Mouse (Mus musculus) embryonic fibroblast, embryonic 13.5 days (primary cell): ENCODE results near the gene Iqcf6.

Source experiments
- CTCF ChIP-seq: IDR thresholded peaks from 2 replicates; pipeline ENCODE4 v1.5.1; 2011; ENCODE audit warnings: mild to moderate bottlenecking, control low read depth, low read length, moderate library complexity, borderline replicate concordance; ENCODE audit not compliant: insufficient read depth
- POLR2A ChIP-seq: IDR thresholded peaks from 2 replicates; pipeline ENCODE4 v1.6.1; 2011; ENCODE audit warnings: low read depth, mild to moderate bottlenecking, control low read depth, low read length, moderate library complexity

- TF ChIP-seq CTCF (no peak), POLR2A (no peak)
Measured at GRCm38 (mm10) chr9:106626282-106626681, at the start of gene Iqcf6.
